Mouse (Mus musculus): ENCODE data around the gene Hsfy2.

Hsfy2 gene

GRCm38 (mm10) chr1:56637335-56637734 lies at the start of gene Hsfy2:
Gene Hsfy2 (minus strand): TSS chr1:56637435.
- DNase-seq (ENCODE audit: low read depth, low spot score): no peak

DNA sequence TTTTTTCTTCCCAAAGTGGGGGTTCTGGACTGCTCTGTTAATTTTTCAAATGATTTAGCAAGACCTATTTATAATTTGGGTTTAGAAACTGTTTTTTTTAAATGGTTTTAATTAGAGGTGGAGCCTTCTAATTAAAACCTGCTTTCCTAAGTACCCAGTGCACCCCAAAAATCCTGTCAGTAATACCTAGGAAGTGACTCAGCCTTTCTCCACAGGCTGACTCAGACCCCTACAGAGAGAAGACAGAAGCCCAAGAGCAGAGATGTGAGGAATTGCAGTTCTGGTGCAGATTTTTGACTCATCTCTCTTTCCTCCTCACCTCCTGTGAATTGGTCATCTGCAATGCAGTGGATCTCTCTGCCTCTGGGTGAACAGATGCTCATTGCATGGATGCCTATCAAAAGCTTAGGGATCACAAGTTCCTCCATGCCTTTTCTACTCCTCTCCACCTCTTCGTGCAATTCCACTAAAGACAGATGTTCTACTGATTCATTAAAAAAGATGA lies 47.9 kb upstream of the Hsfy2 start:
- no peak for DNase-seq (ENCODE audit: low read depth, low spot score)

- DNase-seq (ENCODE audit: low read depth, low spot score): no peak
Observed at GRCm38 (mm10) chr1:56684512-56684911, 47.3 kb upstream of the Hsfy2 start.

- DNase-seq (ENCODE audit: low read depth, low spot score): no peak
Observed at GRCm38 (mm10) chr1:56681258-56681657, 44.0 kb upstream of the Hsfy2 start.

DNA sequence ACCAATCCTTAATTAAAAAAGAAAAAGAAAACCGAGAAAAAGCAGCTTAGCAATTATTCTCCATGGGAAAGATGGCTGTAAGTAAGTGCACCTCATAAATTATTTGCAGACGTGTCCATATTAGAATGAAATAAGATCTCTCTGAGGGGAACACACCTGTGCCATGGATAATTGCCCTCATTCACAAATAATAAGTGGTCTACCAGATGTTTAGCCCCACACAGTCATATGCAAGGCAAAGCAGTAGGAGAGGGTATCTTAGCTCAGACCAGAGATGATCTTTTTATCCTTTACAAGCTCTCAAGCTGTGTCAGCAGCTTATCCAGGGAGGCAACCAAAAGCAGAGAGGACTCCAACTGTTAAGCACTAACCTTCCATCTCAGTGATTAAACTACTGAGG lies 38.0 kb upstream of the Hsfy2 start:
- peak; percentile 64 for DNase-seq (ENCODE audit: low read depth, low spot score)

GRCm38 (mm10) chr1:56674601-56675000 lies 37.4 kb upstream of the Hsfy2 start:
- DNase-seq (ENCODE audit: low read depth, low spot score): no peak

GRCm38 (mm10) chr1:56671241-56671945 lies 34.2 kb upstream of the Hsfy2 start:
- DNase-seq (ENCODE audit: low read depth, low spot score): no peak

- DNase-seq (ENCODE audit: low read depth, low spot score): no peak
Observed at GRCm38 (mm10) chr1:56670509-56670908, 33.3 kb upstream of the Hsfy2 start.

- no peak for DNase-seq (ENCODE audit: low read depth, low spot score)
Observed at GRCm38 (mm10) chr1:56664606-56665005, 27.4 kb upstream of the Hsfy2 start.

DNA sequence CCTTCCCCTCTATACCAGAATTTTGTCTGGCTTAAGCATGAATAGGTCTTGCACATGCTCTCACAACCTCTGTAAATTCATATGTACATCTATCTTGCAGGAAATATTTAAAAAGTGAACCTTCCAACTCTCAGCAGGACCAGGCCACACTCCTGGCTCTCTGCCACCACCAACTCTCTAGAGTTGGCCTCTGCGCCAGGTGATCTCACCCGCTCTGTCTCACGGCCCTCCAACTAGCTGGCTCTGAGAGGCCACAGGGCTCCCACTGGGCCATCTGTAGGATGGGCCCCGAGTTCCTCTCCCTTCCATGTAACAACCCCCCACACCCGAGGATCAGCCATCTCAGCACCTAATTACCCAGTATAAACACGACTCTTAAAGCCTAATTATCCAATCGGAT lies 10.4 kb downstream of the Hsfy2 start:
- no peak for DNase-seq (ENCODE audit: low read depth, low spot score)

DNA sequence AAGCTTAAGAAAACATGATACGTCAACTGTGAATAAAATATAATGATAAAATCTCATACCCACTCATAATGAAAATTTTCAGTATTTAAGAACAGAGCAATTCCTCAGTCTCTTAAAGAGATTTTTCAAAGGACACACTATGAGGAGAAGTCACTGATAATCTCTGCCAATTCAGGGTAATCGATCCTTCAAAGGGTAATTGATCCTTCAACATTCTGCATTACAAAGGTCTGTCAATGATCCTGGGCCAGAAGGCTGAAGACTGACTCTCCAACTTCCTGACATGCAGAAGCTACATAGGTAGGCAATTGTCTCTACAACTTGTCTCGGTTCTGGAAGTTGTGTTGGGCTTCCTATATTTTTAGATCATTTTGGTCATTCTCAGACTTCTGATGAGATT lies 12.9 kb downstream of the Hsfy2 start:
- DNase-seq (ENCODE audit: low read depth, low spot score): no peak

DNA sequence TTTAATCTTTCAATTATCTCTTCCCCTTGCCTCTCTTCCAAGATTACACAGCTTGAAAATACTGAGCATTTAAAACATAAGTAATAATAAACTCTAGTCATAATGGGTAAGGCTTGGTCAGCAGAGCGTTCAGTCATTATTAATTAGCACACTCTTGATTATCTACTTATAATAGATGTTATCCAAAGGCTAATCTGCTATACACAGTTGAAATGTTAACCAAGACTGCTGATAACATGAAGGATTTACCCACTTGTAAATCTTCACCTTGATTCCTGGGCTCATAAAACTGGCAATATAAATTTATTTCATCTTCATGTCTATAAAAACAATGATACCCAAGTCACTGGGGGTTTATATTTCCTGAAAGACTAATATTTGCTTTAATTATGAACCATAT lies 24.9 kb downstream of the Hsfy2 start:
- no peak for DNase-seq (ENCODE audit: low read depth, low spot score)
